Mouse (Mus musculus) C2C12 (cell line): Measurements from ENCODE around the gene Sqstm1.

ENCODE experiments used
- CEBPB ChIP-seq: IDR thresholded peaks from one replicate; pipeline ENCODE4 v1.6.1; 2011; ENCODE audit warnings: low read depth, mild to moderate bottlenecking, control low read depth, moderate library complexity
- CTCF ChIP-seq: IDR thresholded peaks from one replicate; pipeline ENCODE4 v1.5.1; 2011; ENCODE audit not compliant: control insufficient read depth, insufficient read depth, insufficient read length
- FOSL1 ChIP-seq: IDR thresholded peaks from one replicate; pipeline ENCODE4 v1.8.0; 2011; ENCODE audit warnings: mild to moderate bottlenecking, low read length; ENCODE audit not compliant: poor library complexity, insufficient read depth, severe bottlenecking
- MAX ChIP-seq: IDR thresholded peaks from one replicate; pipeline ENCODE4 v1.6.1; 2011; ENCODE audit warnings: mild to moderate bottlenecking, control low read depth
- MYOD1 ChIP-seq: IDR thresholded peaks from one replicate; pipeline ENCODE4 v1.6.1; 2011; ENCODE audit warnings: low read depth; ENCODE audit not compliant: control insufficient read depth, insufficient read length
- MYOG ChIP-seq: IDR thresholded peaks from one replicate; pipeline ENCODE4 v1.6.1; 2011; ENCODE audit not compliant: control insufficient read depth, insufficient read length; ENCODE audit errors: extremely low read depth
- USF1 ChIP-seq: IDR thresholded peaks from one replicate; pipeline ENCODE4 v1.6.1; 2011; ENCODE audit warnings: low read depth, mild to moderate bottlenecking, control low read depth, moderate library complexity

DNA sequence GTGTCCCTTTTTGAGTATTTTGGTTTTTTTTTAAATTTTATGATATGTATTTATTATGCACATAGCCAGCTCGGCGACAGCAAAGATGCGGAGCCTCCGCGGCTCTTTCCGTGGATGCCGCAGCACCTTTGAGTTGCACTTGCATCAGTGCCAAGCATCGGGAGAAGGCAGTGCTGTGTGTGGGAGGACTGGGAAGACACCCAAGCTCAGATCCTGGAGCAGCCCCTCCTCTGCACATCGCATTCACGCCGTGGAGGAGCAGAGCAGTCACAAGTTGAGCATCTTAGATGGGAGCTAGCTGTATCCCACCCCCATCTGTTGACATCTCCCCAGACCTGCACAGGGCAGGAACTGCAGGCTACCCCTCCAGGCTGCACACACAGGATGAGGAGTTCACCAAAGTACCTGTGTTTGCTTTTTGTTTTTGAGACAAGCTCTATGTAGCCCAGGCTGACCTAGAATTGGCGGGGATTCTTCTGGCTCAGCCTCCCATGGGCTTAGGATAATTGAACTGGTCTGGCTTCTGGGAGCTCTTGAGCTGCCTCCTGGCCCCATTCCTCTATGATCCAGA, 43.5 kb upstream of the Sqstm1 start:
- TF ChIP-seq CTCF (no peak), MAX (no peak), MYOD1 (no peak), USF1 (no peak), FOSL1 (no peak), MYOG (no peak), CEBPB (no peak)
